Mouse (Mus musculus) mouse trophoblast stem cell (cell line): ENCODE measurements around the gene Hist1h4n.
"Not testable (repeated sequence)": the region's sequence is repeated elsewhere in the genome, so short reads cannot be mapped to it uniquely, and the experiment has no call there.

Experiments used
- in situ Hi-C, 2 experiments: fragments of 300-500 bp; cut with MseI, MboI; formaldehyde crosslinking; loops; 2 replicates in 1 of 2; 3 replicates in 1 of 2; pipeline ENCODE4 v1.15.1; 2025

Hist1h4n gene

GRCm38 (mm10) chr13:21795584-21795983, 36.4 kb downstream of the Hist1h4n start:
- in situ Hi-C loops: no loop called here

- in situ Hi-C loops: no loop called here
These were observed 41.3 kb downstream of the Hist1h4n start for GRCm38 (mm10) chr13:21790601-21791283.

GRCm38 (mm10) chr13:21789925-21790324, 42.1 kb downstream of the Hist1h4n start:
- in situ Hi-C loops: no loop called here

GRCm38 (mm10) chr13:21787760-21788593, 44.0 kb downstream of the Hist1h4n start:
- in situ Hi-C loops: no loop called here

GRCm38 (mm10) chr13:21786899-21787629, 44.9 kb downstream of the Hist1h4n start, which contains the start of the genes Hist1h2an and Hist1h2bp:
TSS of gene Hist1h2an (minus strand) at chr13:21787218.
TSS of gene Hist1h2bp (plus strand) at chr13:21787461.
- in situ Hi-C loops: not testable (repeated sequence)

- in situ Hi-C loops: no loop called here
These were observed 45.7 kb downstream of the Hist1h4n start for GRCm38 (mm10) chr13:21786189-21786898.

- in situ Hi-C loops: no loop called here
These were observed 47.7 kb downstream of the Hist1h4n start for GRCm38 (mm10) chr13:21784311-21784710.

GRCm38 (mm10) chr13:21783734-21784161, 48.2 kb downstream of the Hist1h4n start:
- in situ Hi-C loops: no loop called here

GRCm38 (mm10) chr13:21783255-21783617, 48.8 kb downstream of the Hist1h4n start, which contains the start of gene Hist1h3i:
TSS of gene Hist1h3i (minus strand) at chr13:21783370.
- in situ Hi-C loops: no loop called here

GRCm38 (mm10) chr13:21782361-21783254, 49.4 kb downstream of the Hist1h4n start:
- in situ Hi-C loops: not testable (repeated sequence)
